Mouse (Mus musculus): ENCODE data around the gene Psen1. TPM values are rescaled to one million over a fixed set of nuclear protein-coding genes. Genes with fewer than 3 reads are reported as not detected.

Psen1 gene
- total RNA-seq, 4 experiments from 2014 or later = 64.2 to 76.0 (median 69.9) TPM

GRCm38 (mm10) chr12:83775621-83776020, 87.7 kb downstream of the Psen1 start:
- no peak for DNase-seq (ENCODE audit: low spot score in 2 of 2)

- DNase-seq (ENCODE audit: low spot score in 2 of 2) = no peak
Measured at GRCm38 (mm10) chr12:83776766-83777165, 88.8 kb downstream of the Psen1 start.

DNA sequence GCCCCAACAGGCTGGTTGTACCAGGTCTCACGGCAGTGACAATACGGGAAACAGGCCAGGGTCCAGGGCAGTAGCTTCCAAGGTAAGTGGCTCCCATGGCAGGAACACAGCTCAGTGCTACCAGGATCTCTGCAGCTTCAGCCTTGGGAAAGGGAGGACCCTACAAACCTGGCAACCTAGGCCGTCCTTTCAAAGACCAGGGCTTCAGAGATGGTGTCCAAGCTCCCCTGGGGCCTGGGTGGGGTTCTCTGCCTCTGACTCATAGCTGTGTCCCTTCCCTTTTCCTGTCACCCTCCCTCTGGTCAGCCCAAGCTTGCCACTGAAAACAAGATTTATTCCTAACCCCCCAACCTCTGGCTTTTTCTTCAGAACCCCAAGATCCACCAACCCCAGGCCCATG, 92.2 kb downstream of the Psen1 start:
- no peak for DNase-seq (ENCODE audit: low spot score in 2 of 2)

DNA sequence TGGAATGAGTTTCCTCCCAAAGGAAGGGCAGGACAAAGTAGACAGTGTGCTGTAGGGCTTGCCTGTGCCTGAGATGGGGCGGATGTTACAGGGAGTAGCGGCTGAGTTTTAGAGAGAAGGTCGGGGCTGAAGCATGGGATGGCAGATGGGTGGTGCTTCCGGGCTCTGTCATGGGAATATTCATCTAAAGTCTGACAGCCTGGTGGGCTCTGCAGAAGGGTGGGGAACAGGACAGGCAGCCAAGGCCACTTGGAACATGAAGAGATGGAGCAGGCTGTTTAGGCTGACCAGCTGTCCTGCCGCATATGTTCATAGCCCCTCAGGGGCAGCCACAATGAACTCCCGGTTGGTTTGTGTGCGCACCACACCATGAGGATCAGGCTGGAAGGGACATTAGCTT, 93.3 kb downstream of the Psen1 start:
- no peak for DNase-seq (ENCODE audit: low spot score in 2 of 2)

- no peak for DNase-seq (ENCODE audit: low spot score in 2 of 2)
Measured at GRCm38 (mm10) chr12:83781640-83782278, 93.8 kb downstream of the Psen1 start.

DNA sequence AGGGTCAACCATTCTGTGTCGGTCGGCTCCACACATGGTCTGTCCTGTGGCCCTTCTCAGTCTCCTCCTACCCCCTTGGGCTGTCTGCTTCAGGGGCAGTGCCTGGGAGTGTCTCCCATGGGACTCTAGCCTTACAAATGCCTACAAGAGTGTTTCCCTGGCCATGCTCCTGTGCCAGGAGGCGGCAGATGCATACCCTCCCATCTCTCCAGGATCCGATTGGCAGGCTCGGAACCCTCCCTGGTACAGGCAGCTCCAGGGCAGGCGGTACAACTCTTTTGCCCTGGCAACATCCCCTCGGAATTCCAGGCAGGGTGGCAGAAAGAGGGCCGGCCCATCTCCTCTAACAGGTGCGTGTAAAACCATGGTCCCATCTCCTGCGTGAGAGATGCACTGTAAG, 94.7 kb downstream of the Psen1 start:
- DNase-seq (ENCODE audit: low spot score in 2 of 2) = no peak

Other genes with a start within 250 kb of the Psen1 start
- gene Dpf3, start 200.4 kb upstream of the Psen1 start, total RNA-seq (2022) = 10 to 100 TPM; 16.3 to 26.0 (median 20.2) TPM
- 10 to 100 TPM; 29.4 to 35.6 (median 30.6) TPM for gene Dcaf4, start 167.7 kb upstream of the Psen1 start, total RNA-seq (2022)
- gene Zfyve1, start 90.9 kb upstream of the Psen1 start, total RNA-seq (2022) = 10 to 100 TPM; 44.0 to 50.8 (median 47.7) TPM
- 100 to 1,000 TPM; 122 to 143 (median 133) TPM for gene Rbm25, start 56.9 kb upstream of the Psen1 start, total RNA-seq (2022)
- 1 to 10 TPM; 3.7 to 4.7 (median 3.9) TPM for gene Papln, start 75.5 kb downstream of the Psen1 start, total RNA-seq (2022)
- gene Numb, start 233.8 kb downstream of the Psen1 start, total RNA-seq (2022) = 10 to 100 TPM; 37.5 to 52.2 (median 41.4) TPM